Mouse (Mus musculus) limb, embryonic 13.5 days (tissue): ENCODE measurements around the gene Rock2. TPM values are rescaled to one million over a fixed set of nuclear protein-coding genes. Genes with fewer than 3 reads are reported as not detected.

Experiments
- ATAC-seq: fragments of 200-750 bp; cut with Nextera tagmentation; 2 replicates; pipeline ENCODE4 v1.8.0; 2017; ENCODE audit warnings: low read depth, moderate number of reproducible peaks, moderate TSS enrichment; ENCODE audit not compliant: low FRiP score
- H3K27ac ChIP-seq: fragments of 300-500 bp; sonication (generic); 2 replicates; pipeline ENCODE4 v1.5.1; 2015; ENCODE audit warnings: inconsistent platforms, mild to moderate bottlenecking, moderate library complexity
- H3K27me3 ChIP-seq: fragments of 300-500 bp; sonication (generic); 2 replicates; pipeline ENCODE4 v1.6.1; 2015; ENCODE audit warnings: mild to moderate bottlenecking, inconsistent platforms
- H3K36me3 ChIP-seq: fragments of 300-500 bp; sonication (generic); 2 replicates; pipeline ENCODE4 v1.6.1; 2015; ENCODE audit warnings: inconsistent platforms, mild to moderate bottlenecking, moderate library complexity
- H3K4me1 ChIP-seq: fragments of 300-500 bp; sonication (generic); 2 replicates; pipeline ENCODE4 v1.6.1; 2015; ENCODE audit warnings: inconsistent platforms
- H3K4me2 ChIP-seq: fragments of 300-500 bp; sonication (generic); replicated peaks from 2 replicates; pipeline ENCODE4 v1.6.1; 2015; ENCODE audit warnings: inconsistent platforms, mild to moderate bottlenecking, moderate library complexity
- H3K4me3 ChIP-seq: fragments of 300-500 bp; sonication (generic); 2 replicates; pipeline ENCODE4 v1.5.1; 2015; ENCODE audit warnings: moderate library complexity, mild to moderate bottlenecking, inconsistent platforms
- H3K9ac ChIP-seq: fragments of 300-500 bp; sonication (generic); 2 replicates; pipeline ENCODE4 v1.6.1; 2015; ENCODE audit warnings: mild to moderate bottlenecking, inconsistent platforms
- H3K9me3 ChIP-seq: fragments of 300-500 bp; sonication (generic); 2 replicates; pipeline ENCODE4 v1.6.1; 2016; ENCODE audit warnings: inconsistent platforms
- WGBS: fragments of 180-500 bp; shearing (Covaris S2); methylation state at CpG from one replicate; pipeline ENCODE4 v1.1.7; 2015; 5-methylcytosine and 5-hydroxymethylcytosine counted together
- polyA plus RNA-seq: library from polyadenylated mRNA; unstranded; fragments of >200 nt; fragmentation: Nextera tagmentation; extraction: Ambion mirVana; gene quantifications from 2 replicates; pipeline ENCODE4 v1.2.1, GENCODE M21; 2015

The Rock2 gene
- polyA plus RNA-seq, 1 experiment from 2014 or later = 14.9 TPM

GRCm38 (mm10) chr12:16912600-16912999 lies 17.9 kb downstream of the Rock2 start:
- no peak overlapping the region for H3K4me2 ChIP-seq
- no peaks in the 10 kb centered on the region for H3K36me3 ChIP-seq
- ATAC-seq = no peak
- no peaks in the 10 kb centered on the region for H3K9me3 ChIP-seq
- no peak overlapping the region for H3K4me3 ChIP-seq
- no peak overlapping the region for H3K9ac ChIP-seq
- no peaks in the 10 kb centered on the region for H3K27me3 ChIP-seq
- WGBS = 94% methylated on average over 3 of the region's 3 CpGs
- H3K27ac ChIP-seq = no peak overlapping the region
- H3K4me1 ChIP-seq = 0 out of 2 replicates have a peak, but pooled peaks cover 4% of the 10 kb centered on the region

- H3K4me2 ChIP-seq = no peak overlapping the region
- H3K27me3 ChIP-seq = no peaks in the 10 kb centered on the region
- no peak for ATAC-seq
- 0 out of 2 replicates have a peak, but pooled peaks cover 6% of the 10 kb centered on the region for H3K4me1 ChIP-seq
- H3K27ac ChIP-seq = no peak overlapping the region
- no peak overlapping the region for H3K9ac ChIP-seq
- no peaks in the 10 kb centered on the region for H3K36me3 ChIP-seq
- H3K9me3 ChIP-seq = no peaks in the 10 kb centered on the region
- H3K4me3 ChIP-seq = no peak overlapping the region
Measured at GRCm38 (mm10) chr12:16920186-16920860, 25.6 kb downstream of the Rock2 start.

- no peaks in the 10 kb centered on the region for H3K4me1 ChIP-seq
- no peak overlapping the region for H3K4me2 ChIP-seq
- H3K9me3 ChIP-seq = no peaks in the 10 kb centered on the region
- no peaks in the 10 kb centered on the region for H3K27me3 ChIP-seq
- no peak overlapping the region for H3K9ac ChIP-seq
- no peak overlapping the region for H3K4me3 ChIP-seq
- no peak overlapping the region for H3K27ac ChIP-seq
- H3K36me3 ChIP-seq = peaks cover 15% of the 10 kb centered on the region
- ATAC-seq = no peak
- WGBS = 93% methylated on average over 2 of the region's 2 CpGs
Measured at GRCm38 (mm10) chr12:16927889-16928288, 33.2 kb downstream of the Rock2 start.

- no peak for ATAC-seq
- WGBS = 88% methylated on average over 1 of the region's 1 CpGs
- no peaks in the 10 kb centered on the region for H3K4me1 ChIP-seq
Measured at GRCm38 (mm10) chr12:16934423-16934822, 39.7 kb downstream of the Rock2 start.

GRCm38 (mm10) chr12:16941976-16942375 lies 47.3 kb downstream of the Rock2 start:
- Histone ChIP-seq H3K27ac (no peak overlapping the region), H3K9ac (no peak overlapping the region), H3K4me1 (no peaks in the 10 kb centered on the region), H3K36me3 (peaks cover 11% of the 10 kb centered on the region), H3K4me2 (no peak overlapping the region), H3K9me3 (no peaks in the 10 kb centered on the region), H3K27me3 (no peaks in the 10 kb centered on the region), H3K4me3 (no peak overlapping the region)
- no peak for ATAC-seq
- 86% methylated on average over 3 of the region's 3 CpGs for WGBS

More at GRCm38 (mm10) chr12:16934423-16934822, 39.7 kb downstream of the Rock2 start:
- H3K9ac ChIP-seq = no peak overlapping the region
- no peaks in the 10 kb centered on the region for H3K9me3 ChIP-seq
- H3K4me3 ChIP-seq = no peak overlapping the region
- no peaks in the 10 kb centered on the region for H3K27me3 ChIP-seq
- no peak overlapping the region for H3K27ac ChIP-seq
- peaks cover 13% of the 10 kb centered on the region for H3K36me3 ChIP-seq
- H3K4me2 ChIP-seq = no peak overlapping the region

GRCm38 (mm10) chr12:16948239-16948638 lies 53.5 kb downstream of the Rock2 start:
- WGBS = 96% methylated on average over 6 of the region's 6 CpGs
- H3K36me3 ChIP-seq = peaks cover 19% of the 10 kb centered on the region

GRCm38 (mm10) chr12:16958851-16959250 lies 64.2 kb downstream of the Rock2 start:
- no peak overlapping the region for H3K27ac ChIP-seq
- 64% methylated on average over 1 of the region's 1 CpGs for WGBS

More at GRCm38 (mm10) chr12:16948239-16948638, 53.5 kb downstream of the Rock2 start:
- Histone ChIP-seq H3K4me2 (no peak overlapping the region), H3K27ac (no peak overlapping the region), H3K9ac (no peak overlapping the region), H3K4me3 (no peak overlapping the region), H3K4me1 (no peaks in the 10 kb centered on the region), H3K27me3 (no peaks in the 10 kb centered on the region), H3K9me3 (no peaks in the 10 kb centered on the region)
- no peak for ATAC-seq

GRCm38 (mm10) chr12:16963354-16963753 lies 68.7 kb downstream of the Rock2 start:
- WGBS = 86% methylated on average over 2 of the region's 2 CpGs
- no peak overlapping the region for H3K4me3 ChIP-seq
- H3K27me3 ChIP-seq = no peaks in the 10 kb centered on the region
- H3K9ac ChIP-seq = no peak overlapping the region
- H3K4me1 ChIP-seq = no peaks in the 10 kb centered on the region
- no peak overlapping the region for H3K27ac ChIP-seq
- H3K4me2 ChIP-seq = no peak overlapping the region
- no peaks in the 10 kb centered on the region for H3K9me3 ChIP-seq
- peaks cover 48% of the 10 kb centered on the region for H3K36me3 ChIP-seq
- no peak for ATAC-seq

More at GRCm38 (mm10) chr12:16958851-16959250, 64.2 kb downstream of the Rock2 start:
- Histone ChIP-seq H3K27me3 (no peaks in the 10 kb centered on the region), H3K9ac (no peak overlapping the region), H3K4me3 (no peak overlapping the region), H3K9me3 (no peaks in the 10 kb centered on the region), H3K4me1 (no peaks in the 10 kb centered on the region), H3K36me3 (peaks cover 44% of the 10 kb centered on the region), H3K4me2 (no peak overlapping the region)
- no peak for ATAC-seq

GRCm38 (mm10) chr12:16966811-16967210 lies 72.1 kb downstream of the Rock2 start:
- H3K36me3 ChIP-seq = peaks cover 42% of the 10 kb centered on the region
- H3K4me1 ChIP-seq = no peaks in the 10 kb centered on the region
- H3K27ac ChIP-seq = no peak overlapping the region
- no peak overlapping the region for H3K9ac ChIP-seq
- no peaks in the 10 kb centered on the region for H3K27me3 ChIP-seq
- no peak overlapping the region for H3K4me2 ChIP-seq
- no peak for ATAC-seq
- H3K9me3 ChIP-seq = no peaks in the 10 kb centered on the region
- WGBS = 90% methylated on average over 2 of the region's 2 CpGs
- no peak overlapping the region for H3K4me3 ChIP-seq

- Histone ChIP-seq H3K9me3 (no peaks in the 10 kb centered on the region), H3K9ac (no peak overlapping the region), H3K36me3 (peaks cover 82% of the 10 kb centered on the region), H3K4me3 (no peak overlapping the region), H3K4me1 (no peaks in the 10 kb centered on the region), H3K27me3 (no peaks in the 10 kb centered on the region), H3K4me2 (no peak overlapping the region), H3K27ac (no peak overlapping the region)
- no peak for ATAC-seq
Measured at GRCm38 (mm10) chr12:16977120-16977519, 82.4 kb downstream of the Rock2 start.

GRCm38 (mm10) chr12:16985778-16986177 lies 91.1 kb downstream of the Rock2 start:
- H3K36me3 ChIP-seq = peaks cover 42% of the 10 kb centered on the region
- no peaks in the 10 kb centered on the region for H3K27me3 ChIP-seq
- H3K4me2 ChIP-seq = no peak overlapping the region
- 94% methylated on average over 1 of the region's 1 CpGs for WGBS
- H3K27ac ChIP-seq = no peak overlapping the region
- H3K9me3 ChIP-seq = no peaks in the 10 kb centered on the region
- H3K9ac ChIP-seq = no peak overlapping the region
- ATAC-seq = no peak
- H3K4me3 ChIP-seq = no peak overlapping the region
- no peaks in the 10 kb centered on the region for H3K4me1 ChIP-seq

- Histone ChIP-seq H3K27ac (no peak overlapping the region), H3K4me2 (no peak overlapping the region), H3K9ac (no peak overlapping the region), H3K9me3 (no peaks in the 10 kb centered on the region), H3K4me3 (no peak overlapping the region), H3K27me3 (no peaks in the 10 kb centered on the region), H3K4me1 (no peaks in the 10 kb centered on the region), H3K36me3 (peaks cover 15% of the 10 kb centered on the region)
- 77% methylated on average over 2 of the region's 2 CpGs for WGBS
- no peak for ATAC-seq
Measured at GRCm38 (mm10) chr12:16991376-16991775, 96.7 kb downstream of the Rock2 start.

- WGBS = 88% methylated on average over 2 of the region's 2 CpGs
- H3K4me3 ChIP-seq = no peak overlapping the region
Measured at GRCm38 (mm10) chr12:16992355-16992754, 97.7 kb downstream of the Rock2 start.

More at GRCm38 (mm10) chr12:16992355-16992754, 97.7 kb downstream of the Rock2 start:
- Histone ChIP-seq H3K9ac (no peak overlapping the region), H3K36me3 (peaks cover 12% of the 10 kb centered on the region), H3K9me3 (no peaks in the 10 kb centered on the region), H3K27ac (no peak overlapping the region), H3K4me1 (no peaks in the 10 kb centered on the region), H3K27me3 (0 out of 2 replicates have a peak, but pooled peaks cover 4% of the 10 kb centered on the region), H3K4me2 (no peak overlapping the region)
- no peak for ATAC-seq
